Mouse (Mus musculus) heart, adult 2 months (tissue): ENCODE results near the gene Gabrb1.

ENCODE experiments used
- CTCF ChIP-seq: fragments of 200-600 bp; IDR thresholded peaks from 2 replicates; pipeline ENCODE4 v1.8.1; 2022; ENCODE audit warnings: antibody characterized with exemption, mild to moderate bottlenecking, moderate library complexity
- EP300 ChIP-seq: fragments of 200-500 bp; IDR thresholded peaks from 2 replicates; pipeline ENCODE4 v1.6.1; 2011; ENCODE audit warnings: low read depth, low read length, control low read depth; ENCODE audit not compliant: insufficient read depth
- POLR2A ChIP-seq: fragments of 200-500 bp; IDR thresholded peaks from 2 replicates; pipeline ENCODE4 v1.6.1; 2011; ENCODE audit warnings: mild to moderate bottlenecking, low read depth, low read length, control low read depth; ENCODE audit not compliant: insufficient read depth

DNA sequence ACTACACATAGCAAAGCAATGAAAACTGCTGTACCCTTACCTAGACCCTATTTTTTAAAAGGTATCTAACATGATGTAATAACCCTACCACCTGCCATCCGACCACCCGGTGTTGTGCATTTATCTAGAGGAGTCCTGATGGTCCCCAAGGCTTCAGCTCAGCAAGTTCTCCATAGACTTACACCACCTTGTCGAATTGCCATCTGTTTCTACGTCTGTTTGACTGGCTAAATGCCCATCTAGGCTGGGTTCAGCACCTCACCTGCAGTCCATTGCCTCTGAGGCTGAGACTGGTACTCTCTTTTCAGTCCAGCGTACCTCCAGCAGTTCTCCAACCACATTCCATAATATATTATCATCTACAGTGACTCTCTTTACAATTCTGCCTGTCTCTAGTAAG is 96.1 kb downstream of the Gabrb1 start:
- TF ChIP-seq POLR2A (no peak), CTCF (no peak), EP300 (no peak)
